Mouse (Mus musculus) layer of hippocampus, postnatal 25 days (tissue): ENCODE results near the gene Cdan1. TPM values are rescaled to one million over a fixed set of nuclear protein-coding genes. Genes with fewer than 3 reads are reported as not detected.

Experiments
- DNase-seq, 2 experiments: peaks; one replicate each; pipeline ENCODE4 v3.0.0; 2022; ENCODE audit warnings: mixed read lengths in 2 of 2, low spot score in 1 of 2; ENCODE audit errors: extremely low spot score in 1 of 2
- total RNA-seq, 2 experiments: library from RNA; stranded (reverse); gene quantifications; 2 replicates each; pipeline ENCODE4 v1.2.3; 2021

The Cdan1 gene
- 10 to 100 TPM; 22.8 to 31.9 TPM for total RNA-seq

- DNase-seq = peak; percentile 26 to 34
These were observed at the start of gene Cdan1 for GRCm38 (mm10) chr2:120849449-120850423. Gene Cdan1, minus strand, starts transcription at chr2:120850128.

GRCm38 (mm10) chr2:120896361-120896760, 46.4 kb upstream of the Cdan1 start:
- DNase-seq = no peak

- DNase-seq = no peak
These were observed 37.7 kb upstream of the Cdan1 start for GRCm38 (mm10) chr2:120887601-120888000.

- DNase-seq = no peak
These were observed 23.3 kb upstream of the Cdan1 start for GRCm38 (mm10) chr2:120873192-120873591.

- peak in 1 of 2 experiments; percentile 8 for DNase-seq
These were observed 21.8 kb upstream of the Cdan1 start for GRCm38 (mm10) chr2:120871447-120872336.

- DNase-seq = peak in 1 of 2 experiments; percentile 23
These were observed 17.4 kb upstream of the Cdan1 start for GRCm38 (mm10) chr2:120867336-120867735.

- peak in 1 of 2 experiments; percentile 60 for DNase-seq
These were observed 16.6 kb upstream of the Cdan1 start for GRCm38 (mm10) chr2:120866561-120866960.

- no peak for DNase-seq
These were observed 13.5 kb upstream of the Cdan1 start for GRCm38 (mm10) chr2:120863389-120863788.

GRCm38 (mm10) chr2:120860699-120861098, 10.8 kb upstream of the Cdan1 start:
- DNase-seq = no peak

- no peak for DNase-seq
These were observed 8.2 kb upstream of the Cdan1 start for GRCm38 (mm10) chr2:120858131-120858530.

- no peak for DNase-seq
These were observed 3.2 kb upstream of the Cdan1 start for GRCm38 (mm10) chr2:120853151-120853550.

- DNase-seq = no peak
These were observed 2.7 kb upstream of the Cdan1 start for GRCm38 (mm10) chr2:120852626-120853025.

GRCm38 (mm10) chr2:120850424-120851082, 625 bp upstream of the Cdan1 start, which contains the start of gene Ttbk2:
Gene Ttbk2, minus strand, starts transcription at chr2:120850604.
- peak; percentile 98 to 99 for DNase-seq

GRCm38 (mm10) chr2:120845280-120845679, 4.6 kb downstream of the Cdan1 start:
- no peak for DNase-seq

GRCm38 (mm10) chr2:120843990-120844389, 5.9 kb downstream of the Cdan1 start:
- DNase-seq = no peak

GRCm38 (mm10) chr2:120841211-120841610, 8.7 kb downstream of the Cdan1 start:
- no peak for DNase-seq

- no peak for DNase-seq
These were observed 14.8 kb downstream of the Cdan1 start for GRCm38 (mm10) chr2:120835167-120835566.

GRCm38 (mm10) chr2:120826936-120827638, 22.8 kb downstream of the Cdan1 start:
- no peak for DNase-seq

GRCm38 (mm10) chr2:120770265-120770935, 79.5 kb downstream of the Cdan1 start:
- no peak for DNase-seq
